Mouse (Mus musculus) C2C12 (cell line): ENCODE results near the gene Vps13d. TPM values are rescaled to one million over a fixed set of nuclear protein-coding genes. Genes with fewer than 3 reads are reported as not detected.

Experiments used
- H3K27me3 ChIP-seq: one replicate; pipeline ENCODE4 v1.6.1; 2011; ENCODE audit not compliant: control insufficient read depth, insufficient read depth, insufficient read length
- H3K36me3 ChIP-seq: one replicate; pipeline ENCODE4 v1.6.1; 2011; ENCODE audit not compliant: control insufficient read depth, insufficient read depth
- H3K4me3 ChIP-seq: one replicate; pipeline ENCODE4 v1.5.1; 2011; ENCODE audit warnings: mild to moderate bottlenecking, control low read depth; ENCODE audit not compliant: poor library complexity, insufficient read depth, severe bottlenecking
- H3K79me2 ChIP-seq: one replicate; pipeline ENCODE4 v1.6.1; 2011; ENCODE audit not compliant: control insufficient read depth, insufficient read depth
- H3K79me3 ChIP-seq: one replicate; pipeline ENCODE4 v1.6.1; 2011; ENCODE audit warnings: low read depth, control low read depth
- H3ac ChIP-seq: one replicate; pipeline ENCODE3; 2011; ENCODE audit warnings: low read depth; ENCODE audit not compliant: control insufficient read depth, insufficient read length
- CEBPB ChIP-seq: IDR thresholded peaks from one replicate; pipeline ENCODE4 v1.6.1; 2011; ENCODE audit warnings: low read depth, mild to moderate bottlenecking, control low read depth, moderate library complexity
- CTCF ChIP-seq: IDR thresholded peaks from one replicate; pipeline ENCODE4 v1.5.1; 2011; ENCODE audit not compliant: control insufficient read depth, insufficient read depth, insufficient read length
- FOSL1 ChIP-seq: IDR thresholded peaks from one replicate; pipeline ENCODE4 v1.8.0; 2011; ENCODE audit warnings: mild to moderate bottlenecking, low read length; ENCODE audit not compliant: poor library complexity, insufficient read depth, severe bottlenecking
- MAX ChIP-seq: IDR thresholded peaks from one replicate; pipeline ENCODE4 v1.6.1; 2011; ENCODE audit warnings: mild to moderate bottlenecking, control low read depth
- MYOD1 ChIP-seq: IDR thresholded peaks from one replicate; pipeline ENCODE4 v1.6.1; 2011; ENCODE audit warnings: low read depth; ENCODE audit not compliant: control insufficient read depth, insufficient read length
- MYOG ChIP-seq: IDR thresholded peaks from one replicate; pipeline ENCODE4 v1.6.1; 2011; ENCODE audit not compliant: control insufficient read depth, insufficient read length; ENCODE audit errors: extremely low read depth
- USF1 ChIP-seq: IDR thresholded peaks from one replicate; pipeline ENCODE4 v1.6.1; 2011; ENCODE audit warnings: low read depth, mild to moderate bottlenecking, control low read depth, moderate library complexity
- polyA plus RNA-seq: library from polyadenylated mRNA; unstranded; fragments of >200 nt; fragmentation: generic; extraction: Trizol; gene quantifications from one replicate; pipeline ENCODE4 v1.2.1, GENCODE M21; 2012; ENCODE audit warnings: missing spikeins

Gene Vps13d
- polyA plus RNA-seq, 1 experiment: 6.0 TPM

- no peaks in the 10 kb centered on the region for H3K27me3 ChIP-seq
- no peak overlapping the region for H3K4me3 ChIP-seq
Measured at GRCm38 (mm10) chr4:145233487-145234228, 38.9 kb upstream of the Vps13d start.

GRCm38 (mm10) chr4:145231732-145232131 is 36.9 kb upstream of the Vps13d start:
- TF ChIP-seq MYOG (no peak), MYOD1 (no peak), USF1 (no peak), MAX (no peak), FOSL1 (no peak), CEBPB (no peak), CTCF (no peak)
- peaks cover 34% of the 10 kb centered on the region for H3K36me3 ChIP-seq
- H3K79me3 ChIP-seq: peaks cover 39% of the 10 kb centered on the region
- no peak overlapping the region for H3ac ChIP-seq
- H3K4me3 ChIP-seq: no peak overlapping the region
- peaks cover 85% of the 10 kb centered on the region for H3K79me2 ChIP-seq
- H3K27me3 ChIP-seq: no peaks in the 10 kb centered on the region

More at GRCm38 (mm10) chr4:145233487-145234228, 38.9 kb upstream of the Vps13d start:
- Histone ChIP-seq H3K79me3 (peaks cover 55% of the 10 kb centered on the region), H3K36me3 (peaks cover 37% of the 10 kb centered on the region), H3K79me2 (peaks cover 94% of the 10 kb centered on the region), H3ac (no peak overlapping the region)
- TF ChIP-seq USF1: no peak
- TF ChIP-seq CEBPB: no peak
- TF ChIP-seq FOSL1: no peak
- TF ChIP-seq MYOG: no peak
- no peak for TF ChIP-seq MYOD1
- no peak for TF ChIP-seq MAX
- TF ChIP-seq CTCF: no peak

GRCm38 (mm10) chr4:145230647-145231046 is 35.8 kb upstream of the Vps13d start:
- H3K79me3 ChIP-seq: peaks cover 30% of the 10 kb centered on the region
- H3K79me2 ChIP-seq: peaks cover 74% of the 10 kb centered on the region

DNA sequence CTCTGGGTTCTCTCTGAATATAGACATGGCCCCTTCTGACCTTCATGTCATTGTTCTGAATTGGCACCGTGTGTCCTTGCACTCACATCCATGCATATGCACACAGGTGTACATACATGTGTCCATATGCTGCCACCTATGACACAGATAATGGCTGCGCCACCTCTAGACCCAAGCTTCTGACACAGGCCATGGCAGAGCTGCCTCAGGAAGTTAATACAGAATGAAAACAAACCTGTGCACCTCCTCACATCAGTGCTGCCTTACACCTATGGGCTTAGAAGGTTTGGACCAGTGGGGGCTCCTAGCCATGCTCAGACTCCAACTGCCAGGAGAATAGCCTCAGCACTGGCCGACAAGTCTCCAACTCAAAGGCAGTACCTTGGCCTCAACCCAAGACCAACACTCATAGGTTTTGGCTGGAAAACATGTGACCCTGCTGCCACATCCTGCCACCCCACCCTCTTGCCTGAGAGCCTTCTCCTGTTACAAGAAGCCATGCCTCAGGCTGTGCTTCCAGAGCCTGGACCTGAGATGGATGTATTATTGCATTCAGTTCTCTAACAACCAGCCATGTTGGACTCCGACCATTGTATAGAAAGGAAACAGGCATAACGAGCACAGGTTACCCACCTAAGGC is 34.8 kb upstream of the Vps13d start:
- TF ChIP-seq USF1 (peak; percentile 52), CTCF (no peak)

More at GRCm38 (mm10) chr4:145230647-145231046, 35.8 kb upstream of the Vps13d start:
- Histone ChIP-seq H3ac (no peak overlapping the region), H3K36me3 (peaks cover 26% of the 10 kb centered on the region), H3K27me3 (no peaks in the 10 kb centered on the region), H3K4me3 (no peak overlapping the region)
- TF ChIP-seq CTCF (no peak), FOSL1 (no peak), MYOG (no peak), MAX (no peak), MYOD1 (no peak), CEBPB (no peak), USF1 (no peak)

DNA sequence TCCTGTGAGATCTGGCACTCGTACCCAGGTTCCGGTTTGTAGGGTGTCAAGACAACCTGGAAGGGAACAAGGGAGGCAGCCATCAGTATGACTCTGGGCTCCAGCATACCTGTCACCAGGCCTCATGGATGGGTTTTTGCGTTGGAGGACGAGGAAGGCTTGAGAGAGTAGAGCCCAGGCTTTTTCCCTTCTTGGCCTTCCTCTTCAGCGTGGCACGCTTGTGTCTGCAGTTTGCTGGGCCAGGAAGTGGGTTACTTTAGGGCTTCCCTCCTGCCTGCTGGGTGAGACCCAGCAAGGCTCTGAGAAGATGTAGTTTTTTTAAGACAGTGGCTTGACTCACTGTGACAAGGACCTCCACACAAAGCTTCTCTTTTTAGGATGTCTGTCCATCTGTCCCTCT is 34.2 kb upstream of the Vps13d start:
- TF ChIP-seq USF1 (no peak), MAX (no peak), MYOG (no peak), FOSL1 (no peak), MYOD1 (no peak)
- Histone ChIP-seq H3K27me3 (no peaks in the 10 kb centered on the region), H3ac (no peak overlapping the region), H3K79me3 (peaks cover 23% of the 10 kb centered on the region), H3K79me2 (peaks cover 58% of the 10 kb centered on the region), H3K36me3 (peaks cover 41% of the 10 kb centered on the region), H3K4me3 (no peak overlapping the region)

More for the DNA sequence above, 34.8 kb upstream of the Vps13d start:
- no peaks in the 10 kb centered on the region for H3K27me3 ChIP-seq
- H3K79me3 ChIP-seq: peaks cover 26% of the 10 kb centered on the region
- H3K79me2 ChIP-seq: peaks cover 64% of the 10 kb centered on the region
- no peak overlapping the region for H3K4me3 ChIP-seq
- no peak overlapping the region for H3ac ChIP-seq
- H3K36me3 ChIP-seq: peaks cover 35% of the 10 kb centered on the region

GRCm38 (mm10) chr4:145224613-145225012 is 29.8 kb upstream of the Vps13d start:
- Histone ChIP-seq H3K79me3 (peaks cover 2% of the 10 kb centered on the region), H3K79me2 (peaks cover 19% of the 10 kb centered on the region), H3K36me3 (peaks cover 57% of the 10 kb centered on the region), H3K4me3 (no peak overlapping the region), H3K27me3 (no peaks in the 10 kb centered on the region), H3ac (no peak overlapping the region)
- TF ChIP-seq CTCF: no peak
- no peak for TF ChIP-seq USF1
- no peak for TF ChIP-seq MYOD1
